Mouse (Mus musculus): ENCODE measurements around the gene Gm15319. TPM values are rescaled to one million over a fixed set of nuclear protein-coding genes. Genes with fewer than 3 reads are reported as not detected.
"Not testable (repeated sequence)": the region's sequence is repeated elsewhere in the genome, so short reads cannot be mapped to it uniquely, and the experiment has no call there.

The Gm15319 gene
- polyA plus RNA-seq (2012), result 0.03 TPM in 1 of 2 replicates, not detected in the other

DNA sequence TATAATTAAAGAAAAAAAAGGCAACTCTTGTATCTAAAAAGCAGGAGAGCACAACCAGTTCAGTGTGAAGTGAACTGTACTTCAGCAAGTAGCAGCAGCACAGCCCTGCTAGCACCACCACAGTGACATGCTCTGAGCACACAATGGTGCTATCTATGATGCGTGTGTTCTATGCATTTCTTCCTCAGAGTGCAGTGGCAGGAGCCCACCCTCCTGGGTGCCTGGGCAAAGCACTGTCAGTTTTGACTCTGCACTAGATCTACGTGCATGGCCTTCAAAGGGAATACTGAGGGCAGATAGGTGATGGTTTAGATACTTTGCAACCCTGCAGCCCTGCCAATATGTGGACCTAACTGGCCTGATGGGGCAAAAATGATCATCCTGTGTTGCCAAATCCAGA lies at the start of gene Gm15319:
Gm15319 (minus strand) TSS at position 101 of the 400 bp plus-strand sequence.
- not testable (repeated sequence) for TF ChIP-seq GATA1 (IDR thresholded peaks at IDR 0.05; ENCODE audit: low read length)

Measured in G1E-ER4 (cell line).